Mouse (Mus musculus): ENCODE results near the gene Apc2. TPM values are rescaled to one million over a fixed set of nuclear protein-coding genes. Genes with fewer than 3 reads are reported as not detected.

Apc2 gene
- polyA plus RNA-seq, 1 experiment from 2014 or later, result 6.2 TPM

- ATAC-seq (ENCODE audit: low read depth), result no peak
- WGBS, result 4% methylated on average over 9 of the region's 9 CpGs
These were observed 59.7 kb downstream of the Apc2 start for GRCm38 (mm10) chr10:80355431-80355830.

GRCm38 (mm10) chr10:80356001-80356682 is 60.4 kb downstream of the Apc2 start, which contains the start of gene Plk5:
Gene Plk5 (plus strand): TSS chr10:80356459.
- DNase-seq (ENCODE audit: low spot score) (peak; percentile 29), ATAC-seq (ENCODE audit: low read depth) (peak; percentile 42)
- no peak within 1 kb of the TSS for H3K27ac ChIP-seq (replicated peaks; ENCODE audit: low read depth, low read length)
- H3K27me3 ChIP-seq (replicated peaks; ENCODE audit: control insufficient read depth, insufficient read depth, low read length), result peaks cover 76% of the 10 kb centered on the region
- 3% methylated on average over 32 of the region's 53 CpGs for WGBS
- peak within 1 kb of the TSS; percentile 48 for H3K9ac ChIP-seq (ENCODE audit: low read depth, low read length)
- H3K36me3 ChIP-seq (ENCODE audit: control insufficient read depth, insufficient read depth, low read length), result no peaks in the 10 kb centered on the region
- no peaks in the 10 kb centered on the region for H3K9me3 ChIP-seq (ENCODE audit: control insufficient read depth, low read length)
- H3K4me1 ChIP-seq (ENCODE audit: control insufficient read depth, insufficient read depth, low read length), result peaks cover 7% of the 10 kb centered on the region; the same call in 1 of the 2 replicates
- peak within 1 kb of the TSS; percentile 41 for H3K4me3 ChIP-seq (ENCODE audit: low read depth, low read length)
- H3K4me2 ChIP-seq (ENCODE audit: low read depth, low read length), result peak within 1 kb of the TSS; percentile 69

More at GRCm38 (mm10) chr10:80355431-80355830, 59.7 kb downstream of the Apc2 start:
- Histone ChIP-seq H3K9me3 (ENCODE audit: control insufficient read depth, low read length) (no peaks in the 10 kb centered on the region), H3K4me1 (ENCODE audit: control insufficient read depth, insufficient read depth, low read length) (peaks cover 7% of the 10 kb centered on the region; the same call in 1 of the 2 replicates), H3K4me3 (ENCODE audit: low read depth, low read length) (no peak overlapping the region), H3K4me2 (ENCODE audit: low read depth, low read length) (no peak overlapping the region), H3K27me3 (replicated peaks; ENCODE audit: control insufficient read depth, insufficient read depth, low read length) (peaks cover 83% of the 10 kb centered on the region), H3K9ac (ENCODE audit: low read depth, low read length) (no peak overlapping the region), H3K27ac (replicated peaks; ENCODE audit: low read depth, low read length) (no peak overlapping the region), H3K36me3 (ENCODE audit: control insufficient read depth, insufficient read depth, low read length) (no peaks in the 10 kb centered on the region)
- DNase-seq (ENCODE audit: low spot score), result no peak

GRCm38 (mm10) chr10:80356737-80357136 is 61.0 kb downstream of the Apc2 start:
- H3K4me1 ChIP-seq (ENCODE audit: control insufficient read depth, insufficient read depth, low read length), result peaks cover 7% of the 10 kb centered on the region; the same call in 1 of the 2 replicates

GRCm38 (mm10) chr10:80357336-80357735 is 61.6 kb downstream of the Apc2 start:
- H3K27me3 ChIP-seq (replicated peaks; ENCODE audit: control insufficient read depth, insufficient read depth, low read length), result peaks cover 64% of the 10 kb centered on the region
- no peak overlapping the region for H3K4me2 ChIP-seq (ENCODE audit: low read depth, low read length)
- H3K9me3 ChIP-seq (ENCODE audit: control insufficient read depth, low read length), result no peaks in the 10 kb centered on the region
- no peaks in the 10 kb centered on the region for H3K36me3 ChIP-seq (ENCODE audit: control insufficient read depth, insufficient read depth, low read length)
- WGBS, result 41% methylated on average over 7 of the region's 7 CpGs
- H3K27ac ChIP-seq (replicated peaks; ENCODE audit: low read depth, low read length), result no peak overlapping the region
- no peak overlapping the region for H3K9ac ChIP-seq (ENCODE audit: low read depth, low read length)
- peaks cover 7% of the 10 kb centered on the region; the same call in 1 of the 2 replicates for H3K4me1 ChIP-seq (ENCODE audit: control insufficient read depth, insufficient read depth, low read length)
- DNase-seq (ENCODE audit: low spot score) (no peak), ATAC-seq (ENCODE audit: low read depth) (no peak)
- no peak overlapping the region for H3K4me3 ChIP-seq (ENCODE audit: low read depth, low read length)

More at GRCm38 (mm10) chr10:80356737-80357136, 61.0 kb downstream of the Apc2 start:
- 2% methylated on average over 26 of the region's 34 CpGs for WGBS
- DNase-seq (ENCODE audit: low spot score) (no peak), ATAC-seq (ENCODE audit: low read depth) (no peak)
- Histone ChIP-seq H3K4me3 (ENCODE audit: low read depth, low read length) (peak overlapping the region; percentile 41), H3K27ac (replicated peaks; ENCODE audit: low read depth, low read length) (no peak overlapping the region), H3K9me3 (ENCODE audit: control insufficient read depth, low read length) (no peaks in the 10 kb centered on the region), H3K4me2 (ENCODE audit: low read depth, low read length) (peak overlapping the region; percentile 69), H3K36me3 (ENCODE audit: control insufficient read depth, insufficient read depth, low read length) (no peaks in the 10 kb centered on the region), H3K9ac (ENCODE audit: low read depth, low read length) (peak overlapping the region; percentile 48), H3K27me3 (replicated peaks; ENCODE audit: control insufficient read depth, insufficient read depth, low read length) (peaks cover 70% of the 10 kb centered on the region)

GRCm38 (mm10) chr10:80357994-80358639 is 62.3 kb downstream of the Apc2 start:
- no peak for DNase-seq (ENCODE audit: low spot score)
- Histone ChIP-seq H3K4me3 (ENCODE audit: low read depth, low read length) (peak overlapping the region; percentile 17), H3K27ac (replicated peaks; ENCODE audit: low read depth, low read length) (no peak overlapping the region), H3K9ac (ENCODE audit: low read depth, low read length) (peak overlapping the region; percentile 8; the same call in 1 of the 2 replicates), H3K4me2 (ENCODE audit: low read depth, low read length) (peak overlapping the region; percentile 49), H3K27me3 (replicated peaks; ENCODE audit: control insufficient read depth, insufficient read depth, low read length) (peaks cover 56% of the 10 kb centered on the region), H3K36me3 (ENCODE audit: control insufficient read depth, insufficient read depth, low read length) (no peaks in the 10 kb centered on the region), H3K9me3 (ENCODE audit: control insufficient read depth, low read length) (no peaks in the 10 kb centered on the region), H3K4me1 (ENCODE audit: control insufficient read depth, insufficient read depth, low read length) (peaks cover 7% of the 10 kb centered on the region; the same call in 1 of the 2 replicates)
- 7% methylated on average over 21 of the region's 31 CpGs for WGBS
- ATAC-seq (ENCODE audit: low read depth), result no peak

- H3K4me1 ChIP-seq (ENCODE audit: control insufficient read depth, insufficient read depth, low read length), result no peaks in the 10 kb centered on the region
- WGBS, result 50% methylated on average over 6 of the region's 6 CpGs
- no peak overlapping the region for H3K4me2 ChIP-seq (ENCODE audit: low read depth, low read length)
- H3K27me3 ChIP-seq (replicated peaks; ENCODE audit: control insufficient read depth, insufficient read depth, low read length), result peaks cover 9% of the 10 kb centered on the region
- H3K36me3 ChIP-seq (ENCODE audit: control insufficient read depth, insufficient read depth, low read length), result no peaks in the 10 kb centered on the region
- DNase-seq (ENCODE audit: low spot score) (no peak), ATAC-seq (ENCODE audit: low read depth) (no peak)
- H3K27ac ChIP-seq (replicated peaks; ENCODE audit: low read depth, low read length), result no peak overlapping the region
- H3K9me3 ChIP-seq (ENCODE audit: control insufficient read depth, low read length), result no peaks in the 10 kb centered on the region
- no peak overlapping the region for H3K4me3 ChIP-seq (ENCODE audit: low read depth, low read length)
- H3K9ac ChIP-seq (ENCODE audit: low read depth, low read length), result no peak overlapping the region
These were observed 68.0 kb downstream of the Apc2 start for GRCm38 (mm10) chr10:80363734-80364133.

GRCm38 (mm10) chr10:80365736-80366135 is 70.0 kb downstream of the Apc2 start:
- Histone ChIP-seq H3K36me3 (ENCODE audit: control insufficient read depth, insufficient read depth, low read length) (no peaks in the 10 kb centered on the region), H3K4me3 (ENCODE audit: low read depth, low read length) (no peak overlapping the region), H3K4me2 (ENCODE audit: low read depth, low read length) (no peak overlapping the region), H3K27me3 (replicated peaks; ENCODE audit: control insufficient read depth, insufficient read depth, low read length) (0 out of 2 replicates have a peak, but pooled peaks cover 3% of the 10 kb centered on the region), H3K4me1 (ENCODE audit: control insufficient read depth, insufficient read depth, low read length) (no peaks in the 10 kb centered on the region), H3K9ac (ENCODE audit: low read depth, low read length) (no peak overlapping the region), H3K27ac (replicated peaks; ENCODE audit: low read depth, low read length) (no peak overlapping the region), H3K9me3 (ENCODE audit: control insufficient read depth, low read length) (no peaks in the 10 kb centered on the region)
- DNase-seq (ENCODE audit: low spot score), result no peak
- no peak for ATAC-seq (ENCODE audit: low read depth)
- WGBS, result 48% methylated on average over 6 of the region's 6 CpGs
